Comparison of ENCODE assay signal across 1 mouse cellular context in the genomic region with DNA sequence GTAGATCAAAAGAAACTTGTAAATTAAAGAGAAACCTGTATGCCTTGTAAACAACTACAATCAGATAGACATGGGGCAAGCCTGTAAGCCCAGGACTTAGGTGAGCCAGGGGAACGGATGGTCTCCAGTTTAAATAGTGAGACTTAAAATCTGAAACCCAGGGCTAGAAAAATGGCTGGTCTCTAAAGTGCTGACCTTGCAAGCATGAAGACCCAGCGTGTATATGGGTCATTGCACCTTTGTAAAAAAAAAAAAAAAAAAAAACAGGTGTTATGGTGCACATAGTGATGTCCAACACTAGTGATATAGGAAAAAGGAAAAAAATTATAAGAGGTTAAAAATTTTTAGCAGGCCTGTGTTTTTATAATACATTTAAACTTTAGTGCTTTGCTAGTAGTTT.
TF ChIP-seq lines count a peak whose summit lies in the region.

No protein-coding gene starts in this region.

TF ChIP-seq in CH12.LX, 34 proteins besides CTCF, POLR2A, EP300 and RAD21 (continued from another document):
- TF ChIP-seq MAFK (IDR thresholded peaks at IDR 0.05; ENCODE audit: insufficient replicate concordance, low read length), result peak; percentile 85
- no peak for TF ChIP-seq TBP (conservative IDR thresholded peaks at IDR 0.05; ENCODE audit: low read depth, low read length)
